Mouse (Mus musculus) ES-Bruce4 (cell line): ENCODE measurements around the gene Fam186a. TPM values are rescaled to one million over a fixed set of nuclear protein-coding genes. Genes with fewer than 3 reads are reported as not detected.

Source experiments
- H3K27ac ChIP-seq: 2 replicates; pipeline ENCODE4 v1.5.1; 2012; ENCODE audit warnings: low read length, inconsistent platforms; ENCODE audit not compliant: insufficient read depth
- H3K27me3 ChIP-seq: 2 replicates; pipeline ENCODE4 v1.6.1; 2012; ENCODE audit warnings: mild to moderate bottlenecking, low read length, inconsistent platforms; ENCODE audit not compliant: control insufficient read depth, poor library complexity, insufficient read depth, severe bottlenecking
- H3K36me3 ChIP-seq: 2 replicates; pipeline ENCODE4 v1.6.1; 2012; ENCODE audit warnings: inconsistent platforms, mild to moderate bottlenecking, low read length, moderate library complexity; ENCODE audit not compliant: control insufficient read depth, poor library complexity, insufficient read depth, severe bottlenecking
- H3K4me1 ChIP-seq: one replicate; pipeline ENCODE4 v1.8.1; 2011; ENCODE audit warnings: low read length; ENCODE audit not compliant: control insufficient read depth, insufficient read depth
- H3K4me3 ChIP-seq: 2 replicates; pipeline ENCODE4 v1.5.1; 2011; ENCODE audit warnings: low read depth, mild to moderate bottlenecking, low read length
- H3K9ac ChIP-seq: 2 replicates; pipeline ENCODE4 v1.6.1; 2012; ENCODE audit warnings: low read depth, mild to moderate bottlenecking, inconsistent platforms; ENCODE audit not compliant: poor library complexity, severe bottlenecking
- H3K9me3 ChIP-seq: replicated peaks from 2 replicates; pipeline ENCODE4 v1.6.1; 2012; ENCODE audit warnings: mild to moderate bottlenecking, low read length, inconsistent platforms; ENCODE audit not compliant: control insufficient read depth, poor library complexity, insufficient read depth, severe bottlenecking
- CTCF ChIP-seq: IDR thresholded peaks from one replicate; pipeline ENCODE4 v1.8.1; 2011; ENCODE audit warnings: low read depth, low read length
- EP300 ChIP-seq: IDR thresholded peaks from 2 replicates; pipeline ENCODE4 v1.6.1; 2011; ENCODE audit warnings: low read depth, low read length; ENCODE audit not compliant: insufficient read depth
- POLR2A ChIP-seq: IDR thresholded peaks from one replicate; pipeline ENCODE4 v1.8.1; 2011; ENCODE audit warnings: low read length; ENCODE audit not compliant: insufficient read depth
- polyA plus RNA-seq: library from polyadenylated mRNA; stranded (reverse); fragments of >200 nt; gene quantifications from 2 replicates; pipeline ENCODE4 v1.2.4, GENCODE M21; 2011; ENCODE audit warnings: low read depth; ENCODE audit not compliant: missing spikeins, insufficient read depth, insufficient read length

Gene Fam186a
- polyA plus RNA-seq, 1 experiment: 0.06 TPM

DNA sequence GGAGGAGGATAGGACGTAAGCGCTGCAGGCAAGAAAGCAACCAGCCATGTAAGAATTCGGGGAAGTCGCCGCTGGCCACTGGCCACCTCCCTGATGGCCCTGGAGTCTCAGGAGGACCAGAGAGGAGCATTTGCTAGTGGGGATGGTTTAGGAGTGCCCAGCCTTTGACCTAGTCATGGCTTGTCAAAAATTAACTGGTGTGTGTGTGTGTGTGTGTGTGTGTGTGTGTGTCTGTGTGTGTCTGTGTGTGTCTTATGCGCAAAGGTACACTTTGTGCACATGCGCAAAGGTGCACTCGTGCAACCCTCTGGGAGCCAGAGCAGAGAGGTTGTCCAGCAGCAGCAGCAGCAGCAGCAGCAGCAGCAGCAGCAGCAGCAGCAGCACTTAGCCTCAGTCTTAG is 29.0 kb downstream of the Fam186a start:
- Histone ChIP-seq H3K4me1 (peaks cover 5% of the 10 kb centered on the region), H3K27me3 (no peaks in the 10 kb centered on the region), H3K4me3 (no peak overlapping the region), H3K36me3 (no peaks in the 10 kb centered on the region), H3K27ac (no peak overlapping the region), H3K9me3 (no peaks in the 10 kb centered on the region), H3K9ac (no peak overlapping the region)
- TF ChIP-seq EP300: no peak
- TF ChIP-seq CTCF: no peak
- TF ChIP-seq POLR2A: no peak

DNA sequence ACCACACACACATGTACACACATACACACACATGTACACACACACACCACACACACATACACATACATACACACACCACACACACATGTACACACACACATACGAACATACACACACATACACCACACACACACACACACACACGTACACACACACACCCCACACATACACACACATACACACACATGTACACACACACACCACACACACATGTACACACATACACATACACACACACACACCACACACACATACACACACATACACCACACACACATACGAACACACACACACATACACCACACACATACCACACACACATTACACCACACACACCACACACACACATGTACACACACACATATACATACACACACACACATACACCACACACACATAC is 30.2 kb downstream of the Fam186a start:
- H3K27me3 ChIP-seq: no peaks in the 10 kb centered on the region
- H3K9me3 ChIP-seq: no peaks in the 10 kb centered on the region
- no peak overlapping the region for H3K27ac ChIP-seq
- peaks cover 1% of the 10 kb centered on the region for H3K4me1 ChIP-seq
- H3K4me3 ChIP-seq: no peak overlapping the region
- no peaks in the 10 kb centered on the region for H3K36me3 ChIP-seq
- H3K9ac ChIP-seq: no peak overlapping the region
- TF ChIP-seq POLR2A (no peak), EP300 (no peak), CTCF (no peak)

DNA sequence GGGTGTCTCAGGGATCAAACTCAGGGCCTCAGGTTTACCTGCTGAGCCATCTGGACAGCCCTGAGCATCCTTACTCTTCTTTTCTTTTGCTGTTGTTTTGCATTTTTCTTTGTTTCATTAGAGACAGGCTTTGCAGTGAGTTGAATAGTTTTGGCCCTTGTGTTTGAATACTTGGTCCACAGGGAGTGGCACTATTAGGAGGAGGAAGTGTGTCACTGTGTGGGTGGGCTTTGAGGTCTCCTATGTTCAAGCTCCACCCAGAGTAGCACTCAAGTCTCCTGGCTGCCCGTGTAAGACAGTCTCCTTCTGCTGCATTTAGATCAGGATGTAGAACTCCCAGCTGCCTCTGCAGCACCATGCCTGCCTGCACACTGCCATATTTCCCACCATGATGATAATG is 32.4 kb downstream of the Fam186a start:
- H3K4me1 ChIP-seq: no peaks in the 10 kb centered on the region
- no peaks in the 10 kb centered on the region for H3K9me3 ChIP-seq
- H3K27ac ChIP-seq: no peak overlapping the region
- no peak for TF ChIP-seq POLR2A
- TF ChIP-seq CTCF: no peak
- TF ChIP-seq EP300: no peak
- H3K4me3 ChIP-seq: no peak overlapping the region
- no peaks in the 10 kb centered on the region for H3K36me3 ChIP-seq
- H3K9ac ChIP-seq: no peak overlapping the region
- H3K27me3 ChIP-seq: no peaks in the 10 kb centered on the region

DNA sequence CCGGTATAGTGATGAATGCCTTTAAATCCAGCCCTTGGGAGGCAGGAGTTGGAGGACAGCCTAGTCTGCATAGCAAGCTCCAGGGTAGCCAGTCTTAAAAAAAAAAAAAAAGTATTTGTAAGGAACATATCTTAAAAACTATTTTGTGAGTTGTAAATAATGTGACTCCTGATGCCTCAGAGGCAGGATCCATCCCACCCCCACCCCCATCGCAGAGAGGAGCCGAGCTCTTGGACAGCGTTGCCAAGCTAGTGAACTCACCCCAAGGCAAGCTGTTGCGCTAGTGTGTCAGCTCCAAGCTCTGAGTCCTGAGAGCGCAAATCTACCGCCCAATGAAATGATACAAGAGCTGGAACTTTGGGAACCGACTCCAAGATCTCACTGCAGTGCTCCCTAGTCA is 35.6 kb downstream of the Fam186a start:
- H3K9ac ChIP-seq: peak overlapping the region; percentile 9; the same call in 1 of the 2 replicates
- no peaks in the 10 kb centered on the region for H3K27me3 ChIP-seq
- TF ChIP-seq EP300: no peak
- TF ChIP-seq POLR2A: no peak
- TF ChIP-seq CTCF: no peak
- no peaks in the 10 kb centered on the region for H3K4me1 ChIP-seq
- no peaks in the 10 kb centered on the region for H3K9me3 ChIP-seq
- H3K4me3 ChIP-seq: peak overlapping the region; percentile 32
- H3K27ac ChIP-seq: no peak overlapping the region
- no peaks in the 10 kb centered on the region for H3K36me3 ChIP-seq

DNA sequence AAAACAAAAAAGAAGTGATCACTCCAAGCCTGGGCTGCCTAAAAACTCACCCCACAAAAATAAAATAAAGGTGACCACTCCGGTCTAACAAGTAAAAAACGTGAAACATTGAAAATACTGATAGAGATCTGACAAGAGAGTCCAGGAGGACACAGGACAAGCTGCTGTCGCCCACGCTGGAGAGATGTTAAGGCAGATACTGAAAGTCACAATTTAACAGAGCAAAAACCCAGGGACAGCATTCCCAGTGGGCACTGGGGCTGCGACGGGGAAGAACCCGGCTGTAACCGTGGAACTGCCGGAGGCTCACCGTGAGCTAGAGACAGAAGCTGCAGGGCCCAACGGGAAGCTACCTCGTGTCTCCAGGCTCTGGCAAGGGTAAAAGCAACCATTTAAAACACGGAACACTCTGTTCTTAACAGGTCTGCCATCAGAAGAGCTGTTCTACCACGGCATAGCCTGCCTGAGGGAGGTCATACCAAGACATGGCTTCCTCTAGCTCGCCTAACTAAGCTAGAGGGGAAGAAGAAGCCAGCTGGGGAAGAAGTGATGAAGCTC is 47.2 kb downstream of the Fam186a start:
- Histone ChIP-seq H3K27ac (no peak overlapping the region), H3K4me1 (no peaks in the 10 kb centered on the region), H3K9me3 (no peaks in the 10 kb centered on the region), H3K27me3 (no peaks in the 10 kb centered on the region), H3K36me3 (no peaks in the 10 kb centered on the region), H3K9ac (no peak overlapping the region), H3K4me3 (no peak overlapping the region)
- no peak for TF ChIP-seq POLR2A

DNA sequence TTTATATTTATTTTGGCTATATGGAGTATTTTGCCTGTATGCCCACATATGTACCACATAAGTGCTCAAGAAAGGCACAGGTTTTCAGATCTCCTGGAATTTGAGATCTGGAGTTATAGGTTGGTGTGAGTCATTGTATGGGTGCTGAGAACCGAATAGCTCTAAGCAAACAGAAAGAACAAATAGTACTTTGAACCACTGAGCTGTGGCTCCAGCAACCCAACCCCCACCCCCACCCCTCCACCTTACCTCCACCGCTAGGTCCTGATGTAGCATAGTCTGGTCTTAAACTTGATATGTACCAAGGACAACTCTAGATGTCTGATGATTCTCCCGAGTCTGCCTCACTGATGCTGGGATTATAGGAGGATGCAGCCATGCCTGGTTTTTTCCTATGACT is 49.6 kb downstream of the Fam186a start:
- Histone ChIP-seq H3K36me3 (no peaks in the 10 kb centered on the region), H3K4me3 (no peak overlapping the region), H3K4me1 (peaks cover 2% of the 10 kb centered on the region), H3K9ac (no peak overlapping the region), H3K27ac (no peak overlapping the region), H3K27me3 (no peaks in the 10 kb centered on the region), H3K9me3 (no peaks in the 10 kb centered on the region)
- TF ChIP-seq POLR2A (no peak), EP300 (no peak), CTCF (no peak)
